Mouse (Mus musculus): ENCODE measurements at regions not wholly inside any gene's neighbourhood (a gene's known extent, or its start where the extent isn't known, plus 50 kb on each side); places are given as distances from the start of the nearest gene placed in this dataset.

DNA sequence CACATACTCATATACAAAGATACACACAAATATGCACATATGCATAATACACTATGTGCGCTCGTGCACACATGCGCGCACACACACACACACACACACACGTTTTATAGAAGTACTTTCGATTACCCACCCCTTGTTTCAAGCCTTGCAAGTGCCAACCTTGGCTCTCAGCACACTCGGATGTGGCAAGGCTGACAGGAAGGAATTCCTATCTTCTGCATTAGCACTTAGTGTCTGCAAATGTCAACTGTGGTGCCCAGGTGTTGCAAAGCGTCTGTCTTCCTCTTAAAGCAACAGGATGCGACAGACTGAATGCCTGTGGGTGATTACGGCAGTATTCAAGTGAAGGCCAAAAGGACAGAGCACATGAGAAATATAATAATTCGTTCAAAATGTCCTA lies 233.3 kb downstream of the Sox4 start:
- TF ChIP-seq ZNF384 (IDR thresholded peaks at IDR 0.05; ENCODE audit: low read depth, low read length) (no peak), GABPA (IDR thresholded peaks at IDR 0.05; ENCODE audit: low read depth, low read length) (no peak), TBP (IDR thresholded peaks at IDR 0.05; ENCODE audit: low read depth, low read length) (no peak)

All from MEL (cell line).